Mouse (Mus musculus) regulatory T cell (primary cell): ENCODE results near the gene Pde7b.

Experiments
- in situ Hi-C: fragments of 300-600 bp; cut with MboI, MseI; formaldehyde crosslinking; loops from one replicate; pipeline ENCODE4 v1.15.1; 2025; ENCODE audit warnings: high pct_unique_total_duplicates

The Pde7b gene

DNA sequence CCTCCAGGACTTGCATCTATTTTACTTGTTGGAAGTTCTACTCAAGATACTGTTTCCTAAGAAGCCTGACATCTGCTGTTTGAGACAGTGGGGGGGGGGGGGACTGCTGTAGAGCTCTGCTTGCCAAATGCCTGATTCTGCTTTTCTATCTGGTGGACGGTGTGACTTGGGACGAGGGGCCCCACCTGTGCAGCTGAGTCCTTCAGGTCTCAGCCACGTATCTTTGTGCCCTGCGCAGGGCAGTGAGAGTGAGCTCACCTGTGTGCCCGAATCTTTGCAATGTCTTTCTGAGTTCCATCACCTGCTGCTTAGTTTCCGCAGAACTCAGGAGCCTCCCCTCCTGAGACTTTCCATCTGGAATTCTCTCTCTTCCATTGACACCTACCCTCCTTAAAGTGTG is 70.7 kb downstream of the Pde7b start:
- in situ Hi-C loops = no loop called here

DNA sequence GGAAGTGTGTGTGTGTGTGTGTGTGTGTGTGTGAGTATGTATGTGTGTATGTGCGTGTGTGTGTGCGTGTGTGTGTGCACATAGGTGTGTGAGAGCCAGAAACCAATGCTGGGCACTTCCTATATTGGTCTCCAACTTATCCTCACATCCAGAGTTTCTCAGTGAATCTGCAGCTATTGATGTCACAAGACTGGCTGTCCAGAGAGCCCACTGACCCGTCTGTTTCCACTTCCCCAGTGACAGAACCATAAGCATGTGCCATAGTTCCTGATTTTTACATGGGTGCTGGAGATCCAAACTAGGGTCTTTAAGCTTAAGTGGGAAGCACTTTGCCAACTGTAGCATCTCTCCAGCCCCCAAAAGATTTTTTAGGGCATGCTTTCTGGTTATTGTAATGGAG is 71.6 kb downstream of the Pde7b start:
- in situ Hi-C loops = no loop called here

DNA sequence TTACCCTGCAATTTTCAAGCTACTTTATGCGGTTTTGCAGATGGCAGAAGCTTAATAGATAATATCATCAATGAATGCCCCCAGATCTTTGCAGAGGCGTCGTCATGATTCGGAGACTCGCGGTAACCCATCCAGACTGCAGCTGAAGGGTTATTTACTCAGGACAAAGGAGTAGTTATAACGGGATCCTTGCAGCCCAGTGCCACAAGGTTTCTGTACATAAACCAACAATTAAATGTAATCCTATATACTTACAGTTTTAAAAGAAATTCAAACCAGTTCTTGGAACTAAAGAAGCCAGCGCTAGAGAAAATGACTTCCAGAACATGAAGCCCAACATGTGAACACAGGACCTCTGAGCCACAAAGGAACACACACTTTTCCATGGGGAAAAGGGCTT is 88.5 kb downstream of the Pde7b start:
- in situ Hi-C loops = no loop called here

DNA sequence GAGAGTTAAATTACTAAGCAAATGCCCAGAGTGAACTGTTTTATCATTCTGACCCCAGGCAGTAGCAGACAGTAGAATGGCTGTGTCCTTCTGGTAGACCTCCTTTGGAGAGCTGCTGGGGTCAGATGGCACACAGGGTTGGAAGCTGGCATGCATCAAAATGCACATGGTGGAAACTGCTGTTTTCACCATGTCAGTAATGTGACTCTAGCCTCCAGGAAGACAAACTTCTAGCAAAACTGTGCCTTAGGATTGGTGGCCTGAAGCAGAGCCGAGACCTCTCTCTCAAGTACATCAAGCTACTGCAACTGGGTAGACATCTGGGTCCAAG is 91.8 kb downstream of the Pde7b start:
- in situ Hi-C loops = no loop called here

DNA sequence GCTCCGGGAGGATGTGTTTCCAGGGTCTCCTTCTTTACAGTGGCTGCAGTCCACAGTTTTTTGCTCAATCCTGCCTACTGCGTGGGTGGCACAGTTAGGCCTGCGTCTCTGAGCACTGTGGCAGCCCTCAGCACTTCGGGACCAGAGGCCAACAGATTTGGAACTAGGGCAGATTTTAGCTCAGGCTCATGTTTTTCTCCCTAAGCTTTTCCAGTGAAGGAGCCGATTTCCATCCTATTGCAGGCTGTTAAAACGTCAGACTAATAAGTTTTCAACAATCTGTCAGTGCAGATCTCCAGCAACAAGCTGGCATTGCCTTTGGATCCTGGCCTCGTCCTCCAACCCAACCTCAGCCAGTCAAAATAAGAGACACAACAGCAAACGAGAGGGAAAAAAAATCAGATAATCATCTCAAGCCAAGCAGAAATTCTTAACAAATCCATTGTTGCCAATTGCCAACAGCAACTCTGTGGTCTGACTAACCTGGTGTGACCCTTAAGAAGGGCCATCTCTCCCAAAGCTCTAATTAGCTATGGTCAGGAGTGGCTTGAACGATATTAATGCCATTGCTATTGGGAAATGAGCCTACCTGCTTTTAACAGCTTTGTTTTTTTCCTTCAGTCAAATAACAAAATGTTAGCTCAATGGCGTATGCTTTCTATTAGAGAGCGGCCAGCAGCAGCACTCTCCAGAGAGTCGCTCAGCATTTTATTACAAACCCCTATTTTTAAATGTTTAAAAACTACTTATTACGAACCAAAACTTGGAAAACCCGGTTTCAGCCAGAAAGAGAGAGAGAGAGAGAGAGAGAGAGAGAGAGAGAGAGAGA is 92.4 kb downstream of the Pde7b start:
- in situ Hi-C loops = no loop called here

DNA sequence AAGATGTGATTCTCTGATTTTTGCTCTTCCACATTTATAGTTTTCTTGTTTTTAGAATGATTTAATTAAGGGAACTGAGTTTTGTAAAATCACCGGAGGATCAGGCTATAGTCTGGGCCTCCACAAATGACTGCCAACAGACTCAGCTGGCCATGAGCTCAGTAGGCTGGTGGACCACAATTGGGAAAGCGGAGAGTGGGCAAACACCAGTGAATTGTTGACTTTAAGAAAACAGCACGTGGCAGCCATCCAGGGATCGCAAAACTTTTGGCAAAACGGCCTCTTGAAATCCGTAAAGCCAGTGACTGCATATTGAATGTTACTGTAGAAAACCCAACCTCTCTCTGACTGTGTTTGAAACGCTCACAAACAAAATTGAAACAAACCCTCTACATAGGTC is 94.8 kb downstream of the Pde7b start:
- in situ Hi-C loops = no loop called here

DNA sequence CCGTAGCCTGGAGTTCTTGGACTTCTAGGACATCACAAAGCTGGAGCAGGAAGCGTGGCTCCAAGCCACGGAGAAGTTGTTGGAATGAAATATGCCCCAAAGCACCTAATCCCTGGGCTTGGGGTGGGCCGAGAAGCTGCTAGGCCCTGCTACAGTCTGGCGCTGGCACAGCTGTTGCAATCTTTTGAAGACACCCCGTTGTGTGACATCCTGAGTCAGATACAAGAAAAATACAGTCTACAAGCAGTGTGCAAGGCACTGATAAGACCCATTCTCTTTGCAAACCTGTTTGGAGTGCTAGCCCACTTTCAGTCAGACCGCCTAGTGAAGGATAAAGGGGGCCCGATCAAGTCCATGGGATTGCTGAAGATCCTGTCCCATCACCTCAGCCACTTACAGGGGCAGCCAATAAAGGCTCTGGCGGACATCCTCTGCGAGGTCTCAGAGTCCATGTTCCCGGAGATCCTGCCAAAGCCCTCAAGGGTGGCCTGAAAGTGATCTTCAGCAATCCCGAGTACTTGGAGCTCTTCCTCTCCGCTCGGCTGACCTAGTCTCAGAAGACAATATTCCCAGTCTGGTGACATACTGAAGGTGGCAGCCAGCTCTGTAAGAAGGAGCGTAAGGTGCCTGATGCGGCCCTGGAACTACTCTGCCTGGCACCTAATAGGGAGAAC is 99.0 kb downstream of the Pde7b start:
- in situ Hi-C loops = no loop called here

DNA sequence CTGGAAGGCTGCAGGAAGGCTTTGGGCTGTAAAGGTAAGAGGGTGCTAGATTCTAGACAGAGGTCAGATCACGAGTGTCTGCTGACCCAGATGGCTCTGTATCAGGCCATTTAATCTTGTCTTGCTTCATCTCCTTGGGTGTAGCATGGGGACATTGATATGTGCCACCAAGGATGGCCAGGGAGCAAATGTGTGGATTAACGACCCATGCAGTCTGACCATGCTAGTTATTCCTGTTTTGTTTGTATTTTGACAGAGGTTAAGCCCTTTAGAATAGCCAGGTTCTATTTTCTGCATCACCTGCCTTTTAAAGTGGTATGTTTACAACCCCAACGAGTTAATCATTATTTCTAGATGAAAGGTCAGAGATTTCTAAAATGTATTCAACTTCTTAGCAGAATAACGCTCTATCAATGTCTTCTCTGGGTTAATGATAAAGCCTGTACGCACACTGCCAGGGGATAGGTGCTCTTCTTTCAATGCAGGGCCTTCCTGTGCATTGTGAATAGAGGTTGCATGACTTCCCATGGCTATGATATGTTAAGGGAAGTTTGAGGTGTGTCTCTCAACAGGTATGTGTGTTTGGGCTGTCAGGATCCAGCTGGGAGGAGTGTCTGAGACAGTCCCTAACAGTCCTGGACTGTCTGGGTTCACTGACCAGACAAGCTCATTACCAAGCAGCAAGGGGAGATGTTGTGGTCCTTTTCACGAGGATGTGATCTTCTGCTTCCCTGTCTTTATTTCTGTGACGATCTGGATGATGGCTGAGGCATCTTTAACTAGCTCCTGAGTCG is 103.0 kb downstream of the Pde7b start:
- in situ Hi-C loops = no loop called here

DNA sequence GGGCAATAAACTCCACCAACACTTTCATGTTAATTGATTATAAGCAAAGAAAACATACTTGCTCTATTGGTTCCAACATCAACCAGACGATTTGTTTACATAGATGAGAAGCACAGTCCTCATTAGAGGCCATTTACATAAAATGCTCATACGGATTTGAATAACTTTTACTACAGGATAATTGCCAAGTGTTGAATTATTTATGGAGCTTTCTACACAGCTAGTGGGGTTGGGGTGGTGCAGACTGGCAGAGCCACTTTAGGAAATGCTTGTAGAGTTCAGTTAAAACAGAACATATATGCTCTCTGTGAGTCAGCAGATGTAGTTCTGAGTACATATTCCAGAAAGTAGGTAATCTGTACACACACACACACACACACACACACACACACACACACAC is 118.9 kb downstream of the Pde7b start:
- in situ Hi-C loops = no loop called here

DNA sequence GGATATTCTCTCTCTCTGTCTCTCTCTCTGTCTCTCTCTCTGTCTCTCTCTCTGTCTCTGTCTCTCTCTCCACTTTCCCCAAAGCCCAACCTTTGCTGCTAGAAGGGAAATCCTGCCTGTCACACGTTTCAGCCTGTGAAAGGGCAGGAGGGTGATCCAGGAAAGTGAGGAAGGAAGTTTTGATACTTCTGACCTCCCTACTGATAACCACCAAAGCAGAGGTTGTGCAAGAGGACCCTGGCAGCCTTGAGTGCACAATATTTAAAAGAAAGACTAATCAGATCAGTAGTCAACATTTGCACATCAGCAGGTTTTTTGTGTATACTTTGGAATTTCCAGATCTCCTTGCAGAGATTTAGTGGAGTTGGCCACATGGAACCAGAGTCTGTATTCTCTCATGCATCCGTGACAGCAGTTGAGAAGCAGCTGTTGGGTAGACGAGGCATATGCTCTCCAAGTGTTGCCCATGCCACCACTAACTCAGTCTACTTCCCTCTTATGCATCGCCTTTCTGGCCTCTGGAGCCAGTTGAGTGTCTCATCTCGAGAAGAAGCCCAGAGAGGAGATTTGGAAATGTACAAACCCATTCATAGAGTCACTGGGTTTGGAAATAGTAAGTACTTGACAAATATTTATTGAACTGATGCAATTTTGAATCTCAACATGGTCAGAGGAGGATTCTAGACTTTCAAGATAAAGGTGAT is 129.6 kb downstream of the Pde7b start:
- in situ Hi-C loops = loop anchor here (5.0 kb wide), 1 partner anchor 63 kb away; no protein-coding TSS in a partner anchor

DNA sequence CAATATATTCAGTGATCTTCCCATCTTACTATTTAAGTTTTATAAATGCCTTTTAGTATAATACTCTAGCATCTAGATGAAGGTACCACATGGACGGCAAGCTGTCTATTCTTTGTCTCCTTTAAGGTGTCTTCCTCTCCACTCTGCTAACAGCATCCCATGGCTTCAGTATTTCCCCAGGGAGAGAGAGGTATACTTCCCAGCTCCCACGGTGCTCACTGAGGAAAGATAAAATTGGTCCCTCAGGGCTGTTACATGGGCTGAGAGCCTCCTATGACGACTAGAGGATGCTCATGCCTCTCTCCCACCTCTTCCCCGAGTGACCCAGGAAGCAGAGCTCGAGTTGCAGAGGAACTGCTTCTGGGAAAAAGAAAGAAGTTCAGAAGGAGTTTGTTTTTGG is 130.9 kb downstream of the Pde7b start:
- in situ Hi-C loops = no loop called here

DNA sequence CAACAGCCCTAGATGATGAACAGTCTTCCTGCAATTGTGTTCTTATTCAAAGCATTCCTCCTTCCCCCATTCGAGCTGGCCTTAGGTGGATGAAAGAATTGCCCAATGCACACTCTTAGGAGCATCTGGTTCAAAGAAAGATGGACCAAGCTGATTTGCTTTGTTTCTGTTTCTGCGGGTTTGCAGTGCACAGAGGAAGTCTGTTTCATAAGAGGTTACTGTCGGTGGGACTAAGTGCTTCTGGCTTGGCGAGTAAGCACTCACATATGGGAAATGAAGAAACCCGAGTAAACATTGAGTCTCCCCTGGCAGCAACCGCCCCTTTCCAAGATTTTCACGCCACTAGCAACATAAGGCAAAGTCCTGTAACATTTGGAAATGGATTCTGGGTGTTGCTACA is 134.8 kb downstream of the Pde7b start:
- in situ Hi-C loops = no loop called here

DNA sequence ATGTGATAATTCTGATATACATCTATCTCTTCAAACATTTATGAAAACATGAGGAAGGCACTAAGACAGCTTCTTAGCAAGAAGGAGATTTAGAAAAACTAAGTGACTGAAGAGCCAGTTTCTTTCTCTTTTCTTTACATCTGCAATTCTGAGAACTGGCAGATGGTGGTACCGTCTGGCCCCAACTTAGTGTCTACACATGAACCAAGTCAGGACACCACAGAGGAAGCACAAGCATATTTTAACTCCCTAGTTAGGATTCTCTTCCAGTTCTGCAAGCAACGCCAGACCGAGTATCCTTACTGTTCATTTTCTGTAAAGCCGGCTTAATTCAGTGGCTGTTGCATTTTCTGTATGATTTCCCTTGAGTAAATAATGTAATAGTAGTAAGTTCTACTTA is 138.9 kb downstream of the Pde7b start:
- in situ Hi-C loops = no loop called here

DNA sequence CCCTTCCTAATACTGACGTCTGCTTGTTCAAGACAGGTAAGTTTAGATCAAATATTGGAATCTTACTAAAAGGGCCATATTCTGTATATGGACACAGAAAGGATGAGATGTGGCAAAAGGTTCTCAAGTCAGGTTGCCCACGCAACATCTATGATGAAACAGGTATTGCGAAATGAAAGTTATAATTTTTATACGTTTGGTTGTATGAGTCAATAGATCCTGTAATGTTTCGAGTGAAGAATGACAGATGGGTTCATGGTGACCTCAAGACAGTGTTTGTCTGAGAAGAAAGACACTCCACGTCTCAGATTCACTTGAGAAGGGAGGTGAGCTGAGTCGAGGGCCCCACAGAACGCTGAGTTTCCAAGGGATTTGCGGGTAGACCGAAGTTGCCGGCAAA is 149.9 kb downstream of the Pde7b start:
- in situ Hi-C loops = no loop called here

DNA sequence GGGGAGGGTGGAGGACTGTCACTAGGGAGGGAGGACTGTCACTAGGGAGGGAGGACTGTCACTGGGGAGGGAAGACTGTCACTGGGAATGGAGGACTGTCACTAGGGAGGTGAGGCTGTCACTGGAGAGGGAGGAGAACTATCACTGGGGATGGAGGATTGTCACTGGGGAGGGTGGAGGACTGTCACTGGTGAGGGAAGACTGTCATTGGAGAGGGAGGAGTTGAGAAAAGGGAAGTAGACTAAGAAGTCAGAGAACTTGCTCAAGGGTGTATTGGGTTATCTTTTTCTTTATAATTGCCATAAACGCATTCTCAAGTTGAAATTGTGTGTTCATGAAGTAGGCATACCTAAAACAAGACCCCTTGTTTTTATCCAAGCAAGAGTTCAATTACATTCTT is 150.5 kb downstream of the Pde7b start:
- in situ Hi-C loops = no loop called here

DNA sequence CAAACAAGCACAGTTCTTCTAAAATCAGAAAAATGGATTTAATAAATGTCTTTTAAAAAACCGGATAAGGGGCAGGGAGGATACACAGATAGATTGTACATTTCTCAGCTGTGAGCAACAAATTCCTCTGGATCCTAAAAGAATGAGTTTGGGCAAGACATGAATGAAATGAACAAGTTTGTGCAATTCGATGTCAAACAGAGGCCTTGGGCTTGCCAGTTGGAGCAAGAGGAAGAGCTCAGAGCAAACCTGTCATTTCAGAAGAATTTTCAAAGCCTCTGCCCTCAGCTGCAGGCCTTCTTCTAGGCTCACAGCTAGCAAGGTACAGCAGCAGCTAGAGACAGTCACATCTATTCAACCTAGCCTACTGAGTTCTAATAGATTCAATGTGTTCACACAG is 153.4 kb downstream of the Pde7b start:
- in situ Hi-C loops = no loop called here

DNA sequence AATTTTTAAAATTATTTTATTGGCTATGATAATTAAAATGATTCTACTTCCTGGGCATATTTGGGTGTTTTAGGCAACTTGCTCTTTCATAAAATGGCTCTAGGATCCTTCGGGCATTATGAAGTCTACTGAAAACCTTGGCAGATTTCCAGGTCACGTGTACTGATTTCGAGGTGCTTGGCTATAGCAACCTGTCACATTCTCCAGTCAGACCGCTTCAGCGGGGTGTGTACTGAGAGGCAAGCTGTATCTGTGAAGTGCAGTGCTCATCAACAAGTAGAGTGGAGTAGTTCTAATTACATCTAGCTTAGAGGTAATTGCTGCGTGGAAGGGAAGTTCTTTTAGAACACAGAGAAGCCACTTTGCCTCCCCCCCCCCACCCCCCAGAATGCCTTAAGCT is 156.2 kb downstream of the Pde7b start:
- in situ Hi-C loops = no loop called here

DNA sequence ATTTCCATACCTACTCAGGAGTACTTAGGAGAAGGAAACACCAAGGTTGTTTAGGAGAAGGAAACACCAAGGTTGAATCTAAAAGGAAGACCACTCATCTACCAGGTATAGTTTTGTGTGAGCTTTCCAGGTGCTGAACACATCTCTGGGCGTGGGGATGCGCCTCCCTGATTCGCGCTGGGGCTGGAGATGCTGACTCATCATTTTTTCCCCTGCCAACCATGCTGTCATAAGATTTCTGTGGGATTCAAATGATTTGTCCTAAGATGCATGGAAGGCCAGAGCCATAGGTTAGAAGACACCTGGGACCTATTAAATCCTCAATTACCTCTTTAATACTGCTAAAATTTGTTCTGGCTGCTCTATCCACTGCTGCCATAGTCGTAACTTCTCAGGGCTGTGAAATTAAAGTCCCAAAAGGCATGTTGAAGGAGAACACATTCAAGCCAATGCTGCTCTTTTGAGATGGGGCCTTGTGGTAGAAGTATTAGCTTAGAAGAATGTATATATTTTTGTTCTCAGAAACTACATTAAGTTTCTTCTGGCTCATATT is 157.1 kb downstream of the Pde7b start:
- in situ Hi-C loops = no loop called here

DNA sequence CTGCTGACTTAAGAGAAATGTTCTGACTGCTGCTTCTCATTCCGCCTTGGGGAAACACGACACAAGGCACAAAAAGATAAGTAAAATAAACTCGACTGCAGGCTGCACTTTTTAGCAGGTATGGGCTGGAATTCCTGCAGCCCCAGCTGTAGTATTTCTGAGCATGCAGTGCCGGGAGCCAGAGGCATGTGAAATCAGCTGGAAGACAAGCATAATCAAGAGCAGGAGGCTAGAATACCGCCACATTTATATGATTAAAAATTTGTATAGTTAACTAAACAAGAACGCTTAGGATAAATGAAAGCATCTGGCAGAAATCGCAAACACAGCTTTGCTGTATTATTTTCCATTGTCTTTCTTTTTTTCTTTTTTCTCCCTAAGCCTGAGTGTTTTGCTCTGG is 168.4 kb downstream of the Pde7b start:
- in situ Hi-C loops = no loop called here

DNA sequence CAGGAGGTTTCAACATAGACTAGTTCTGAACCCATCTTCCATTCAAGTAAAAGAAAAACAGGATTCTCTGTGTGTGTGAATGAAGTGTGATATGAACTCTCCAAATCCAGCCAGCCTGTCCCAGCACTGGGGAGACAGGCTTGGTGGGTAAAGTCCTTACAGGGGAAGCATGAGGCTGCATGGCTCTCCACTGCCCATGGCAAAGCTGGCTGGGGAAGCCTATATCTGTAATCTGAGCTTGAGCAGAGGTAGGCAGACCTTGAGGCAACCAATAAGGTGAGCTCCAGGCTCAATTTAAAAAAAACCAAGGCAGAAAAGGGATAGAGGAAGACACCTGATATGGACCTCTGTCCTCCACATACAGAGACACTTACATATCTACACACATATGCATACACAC is 173.5 kb downstream of the Pde7b start:
- in situ Hi-C loops = no loop called here

DNA sequence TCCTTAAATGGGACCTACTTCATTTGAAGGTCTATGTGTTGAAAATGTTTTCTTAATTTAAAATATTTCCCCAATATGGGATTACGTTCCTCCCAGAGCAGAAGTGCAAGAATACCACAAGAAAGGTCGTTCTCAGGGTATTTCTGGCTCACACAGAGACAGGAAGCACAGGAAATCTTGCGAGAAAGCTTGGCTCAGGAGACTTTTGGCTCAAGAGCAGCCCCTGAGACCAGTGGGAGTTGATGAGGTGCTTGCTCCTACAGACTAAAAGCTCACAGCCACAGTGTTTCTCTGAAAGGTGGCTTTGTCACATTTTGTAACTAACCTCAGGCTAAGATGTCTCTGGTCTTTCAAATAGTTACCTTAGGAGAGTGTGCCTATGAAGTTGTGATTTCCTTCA is 174.1 kb downstream of the Pde7b start:
- in situ Hi-C loops = no loop called here

DNA sequence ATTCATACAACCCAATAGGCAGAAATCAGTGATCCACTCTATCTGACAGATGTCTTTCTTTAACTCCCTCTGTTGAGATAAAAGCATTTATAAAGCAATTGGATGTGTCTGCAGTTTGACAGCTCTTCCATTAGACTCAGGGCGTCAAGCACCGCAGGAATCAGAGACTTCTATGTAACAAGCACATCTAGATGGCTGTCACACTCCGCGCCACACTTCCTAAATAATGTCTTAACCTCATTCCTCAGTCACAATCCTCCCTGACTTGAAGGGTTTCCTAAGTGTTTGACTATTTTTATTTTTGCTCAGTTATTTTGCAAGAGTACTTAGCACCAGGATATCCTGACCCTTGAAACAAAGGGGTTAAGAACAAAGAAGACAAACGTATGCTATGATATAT is 174.7 kb downstream of the Pde7b start:
- in situ Hi-C loops = no loop called here
